Mouse (Mus musculus) CH12.LX (cell line): Measurements from ENCODE around the gene Sema3a. TPM values are rescaled to one million over a fixed set of nuclear protein-coding genes. Genes with fewer than 3 reads are reported as not detected.

Source experiments
- DNase-seq: peaks from one replicate; pipeline ENCODE4 v3.0.0-alpha.2; 2013; ENCODE audit errors: extremely low read depth
- H3K27ac ChIP-seq: 2 replicates; pipeline ENCODE4 v1.5.1; 2012; ENCODE audit warnings: low read depth, mild to moderate bottlenecking, control low read depth, moderate library complexity; ENCODE audit not compliant: insufficient read depth
- H3K27me3 ChIP-seq: replicated peaks from 2 replicates; pipeline ENCODE3; 2012; ENCODE audit warnings: inconsistent platforms
- H3K36me3 ChIP-seq, 2 experiments: replicated peaks in 1 of 2; 2 replicates each; pipeline versions ENCODE3 to v1.6.1; 2012; ENCODE audit warnings: inconsistent platforms in 1 of 2, low read length in 1 of 2, mild to moderate bottlenecking in 1 of 2, mixed read lengths in 1 of 2, moderate library complexity in 1 of 2; ENCODE audit not compliant: control insufficient read depth in 1 of 2, insufficient read depth in 1 of 2
- H3K4me1 ChIP-seq, 2 experiments: 2 replicates each; pipeline ENCODE4 v1.6.1; 2012; ENCODE audit warnings: inconsistent platforms in 1 of 2, moderate library complexity in 1 of 2; ENCODE audit not compliant: insufficient read depth in 2 of 2, control insufficient read depth in 1 of 2
- H3K4me2 ChIP-seq: 2 replicates; pipeline ENCODE4 v1.6.1; 2012; ENCODE audit warnings: low read depth, mild to moderate bottlenecking, control low read depth; ENCODE audit not compliant: poor library complexity, insufficient read depth, severe bottlenecking
- H3K4me3 ChIP-seq, 3 experiments: fragments of 150-350 bp in 1 of 3; sonication (generic) in 1 of 3; replicated peaks in 1 of 3; 2 replicates each; pipeline versions ENCODE3 to v1.5.1; 2011 to 2012; ENCODE audit warnings: low read depth in 2 of 3, low read length in 2 of 3, mild to moderate bottlenecking in 2 of 3, moderate library complexity in 2 of 3, control low read depth in 1 of 3, improper control_type of control experiment in 1 of 3, inconsistent platforms in 1 of 3, mixed read lengths in 1 of 3; ENCODE audit not compliant: poor library complexity in 1 of 3
- H3K79me2 ChIP-seq: replicated peaks from 2 replicates; pipeline ENCODE4 v1.6.1; 2012; ENCODE audit warnings: mild to moderate bottlenecking, moderate library complexity; ENCODE audit not compliant: control insufficient read depth, poor library complexity, insufficient read depth, severe bottlenecking; ENCODE audit errors: extremely low read depth
- H3K9ac ChIP-seq: 2 replicates; pipeline ENCODE4 v1.6.1; 2012; ENCODE audit warnings: low read depth, mild to moderate bottlenecking, control low read depth, moderate library complexity; ENCODE audit not compliant: insufficient read depth
- H3K9me3 ChIP-seq: replicated peaks from 2 replicates; pipeline ENCODE3; 2012; ENCODE audit warnings: low read length, inconsistent platforms, mixed read lengths
- CTCF ChIP-seq, 2 experiments: IDR thresholded peaks in 1 of 2; conservative IDR thresholded peaks in 1 of 2; 2 replicates each; pipeline ENCODE4 v1.5.1; 2011 to 2012; ENCODE audit warnings: low read depth in 2 of 2, low read length in 2 of 2, improper control_type of control experiment in 1 of 2, inconsistent platforms in 1 of 2, mild to moderate bottlenecking in 1 of 2, moderate library complexity in 1 of 2
- ELF1 ChIP-seq: IDR thresholded peaks from 2 replicates; pipeline ENCODE4 v1.6.1; 2014; ENCODE audit warnings: low read depth, mild to moderate bottlenecking, inconsistent platforms, low read length, improper control_type of control experiment
- ETS1 ChIP-seq: conservative IDR thresholded peaks from 2 replicates; pipeline ENCODE4 v1.6.1; 2012; ENCODE audit warnings: low read depth, mild to moderate bottlenecking, inconsistent platforms, low read length, improper control_type of control experiment, moderate library complexity
- HCFC1 ChIP-seq: IDR thresholded peaks from 2 replicates; pipeline ENCODE4 v1.6.1; 2012; ENCODE audit warnings: low read depth, mild to moderate bottlenecking, inconsistent platforms, low read length, improper control_type of control experiment
- IRF4 ChIP-seq: IDR thresholded peaks from 2 replicates; pipeline ENCODE4 v1.6.1; 2014; ENCODE audit warnings: low read depth, mild to moderate bottlenecking, inconsistent platforms, low read length, improper control_type of control experiment
- JUND ChIP-seq: conservative IDR thresholded peaks from 2 replicates; pipeline ENCODE4 v1.6.1; 2011; ENCODE audit warnings: low read depth, low read length, improper control_type of control experiment
- MAX ChIP-seq: IDR thresholded peaks from 2 replicates; pipeline ENCODE4 v1.6.1; 2011; ENCODE audit warnings: low read length, improper control_type of control experiment
- MAZ ChIP-seq: IDR thresholded peaks from 2 replicates; pipeline ENCODE4 v1.6.1; 2012; ENCODE audit warnings: low read depth, mild to moderate bottlenecking, inconsistent platforms, low read length, improper control_type of control experiment, moderate library complexity
- MEF2A ChIP-seq: IDR thresholded peaks from 2 replicates; pipeline ENCODE4 v1.6.1; 2014; ENCODE audit warnings: low read depth, mild to moderate bottlenecking, inconsistent platforms, low read length, improper control_type of control experiment, borderline replicate concordance
- NRF1 ChIP-seq: IDR thresholded peaks from 2 replicates; pipeline ENCODE4 v1.6.1; 2014; ENCODE audit warnings: low read depth, mild to moderate bottlenecking, inconsistent platforms, low read length, improper control_type of control experiment, moderate library complexity
- PAX5 ChIP-seq: IDR thresholded peaks from 2 replicates; pipeline ENCODE4 v1.6.1; 2012; ENCODE audit warnings: low read length, inconsistent platforms, mixed read lengths
- POLR2AphosphoS2 ChIP-seq: IDR thresholded peaks from 2 replicates; pipeline ENCODE4 v1.6.1; 2011; ENCODE audit warnings: low read depth, low read length, improper control_type of control experiment
- RCOR1 ChIP-seq: conservative IDR thresholded peaks from 2 replicates; pipeline ENCODE4 v1.6.1; 2012; ENCODE audit warnings: low read depth, mild to moderate bottlenecking, inconsistent platforms, low read length, improper control_type of control experiment
- SIN3A ChIP-seq: IDR thresholded peaks from 2 replicates; pipeline ENCODE4 v1.6.1; 2012; ENCODE audit warnings: low read length, improper control_type of control experiment, inconsistent platforms
- TBP ChIP-seq: conservative IDR thresholded peaks from 2 replicates; pipeline ENCODE4 v1.6.1; 2011; ENCODE audit warnings: low read depth, low read length, improper control_type of control experiment
- USF1 ChIP-seq: IDR thresholded peaks from 2 replicates; pipeline ENCODE4 v1.6.1; 2014; ENCODE audit warnings: low read depth, mild to moderate bottlenecking, inconsistent platforms, low read length, improper control_type of control experiment
- ZC3H11A ChIP-seq: IDR thresholded peaks from 2 replicates; pipeline ENCODE4 v1.6.1; 2012; ENCODE audit warnings: low read depth, mild to moderate bottlenecking, inconsistent platforms, low read length, improper control_type of control experiment
- ZKSCAN1 ChIP-seq: IDR thresholded peaks from 2 replicates; pipeline ENCODE4 v1.6.1; 2012; ENCODE audit warnings: low read depth, inconsistent platforms, low read length, improper control_type of control experiment, borderline replicate concordance
- ZMIZ1 ChIP-seq: IDR thresholded peaks from 2 replicates; pipeline ENCODE4 v1.6.1; 2012; ENCODE audit warnings: low read depth, mild to moderate bottlenecking, inconsistent platforms, low read length, improper control_type of control experiment
- dilution Hi-C: fragments of 300-500 bp; cut with MboI; formaldehyde crosslinking; loops from 2 replicates; pipeline ENCODE4 v1.14.3; 2020; ENCODE audit warnings: low sequenced_read_pairs; ENCODE audit not compliant: extremely low pct_unique_long_range_greater_than_20kb, extremely low pct_ligation_motif_present
- in situ Hi-C: fragments of 300-500 bp; cut with MboI; formaldehyde crosslinking; loops from 3 replicates; pipeline ENCODE4 v1.14.3; 2019; ENCODE audit warnings: low sequenced_read_pairs, low pct_ligation_motif_present, low pct_unique_long_range_greater_than_20kb, mixed read lengths
- polyA plus RNA-seq: library from polyadenylated mRNA; unstranded; fragments of >175 nt; gene quantifications from 2 replicates; pipeline ENCODE4 v1.2.1, GENCODE M21; 2012; ENCODE audit warnings: low read depth; ENCODE audit not compliant: insufficient read length
- total RNA-seq, 2 experiments: library from RNA; depleted of rRNA; stranded (reverse); fragments of 300-350 nt in 1 of 2; fragments of >200 nt in 1 of 2; gene quantifications; 2 replicates each; pipeline ENCODE4 v1.2.3; 2012 to 2014

The Sema3a gene
- total and polyA plus RNA-seq, 3 experiments, result not detected

- no peak overlapping the region for H3K9ac ChIP-seq
- no peaks in the 10 kb centered on the region for H3K4me1 ChIP-seq
- H3K4me2 ChIP-seq, result peak overlapping the region; percentile 16
- no peak overlapping the region for H3K4me3 ChIP-seq
- H3K27ac ChIP-seq, result no peak overlapping the region
- H3K36me3 ChIP-seq, result no peaks in the 10 kb centered on the region
- dilution Hi-C loops (no loop called here), in situ Hi-C loops (no loop called here)
- peaks cover 15% of the 10 kb centered on the region for H3K9me3 ChIP-seq
- H3K27me3 ChIP-seq, result no peaks in the 10 kb centered on the region
- TF ChIP-seq MEF2A, result no peak
- TF ChIP-seq ELF1, result no peak
- TF ChIP-seq ZMIZ1, result no peak
- no peak for TF ChIP-seq HCFC1
- TF ChIP-seq JUND, result no peak
- no peak for TF ChIP-seq NRF1
- TF ChIP-seq PAX5, result no peak
- TF ChIP-seq CTCF (conservative IDR thresholded peaks at IDR 0.05 in 1 of 2, IDR thresholded peaks at IDR 0.05 in 1 of 2; ENCODE audit: low read depth in 2 of 2, low read length in 2 of 2), result no peak
- no peak for TF ChIP-seq MAX
- no peak for TF ChIP-seq TBP
- no peak for TF ChIP-seq RCOR1
- TF ChIP-seq MAZ, result no peak
- TF ChIP-seq USF1, result no peak
- TF ChIP-seq ZC3H11A, result no peak
- TF ChIP-seq ZKSCAN1, result no peak
- no peak for TF ChIP-seq ETS1
- no peak for TF ChIP-seq IRF4
- TF ChIP-seq SIN3A, result no peak
- DNase-seq, result no peak
- H3K79me2 ChIP-seq, result no peaks in the 10 kb centered on the region
Observed at GRCm38 (mm10) chr5:13527037-13527464, 401.8 kb downstream of the Sema3a start.

DNA sequence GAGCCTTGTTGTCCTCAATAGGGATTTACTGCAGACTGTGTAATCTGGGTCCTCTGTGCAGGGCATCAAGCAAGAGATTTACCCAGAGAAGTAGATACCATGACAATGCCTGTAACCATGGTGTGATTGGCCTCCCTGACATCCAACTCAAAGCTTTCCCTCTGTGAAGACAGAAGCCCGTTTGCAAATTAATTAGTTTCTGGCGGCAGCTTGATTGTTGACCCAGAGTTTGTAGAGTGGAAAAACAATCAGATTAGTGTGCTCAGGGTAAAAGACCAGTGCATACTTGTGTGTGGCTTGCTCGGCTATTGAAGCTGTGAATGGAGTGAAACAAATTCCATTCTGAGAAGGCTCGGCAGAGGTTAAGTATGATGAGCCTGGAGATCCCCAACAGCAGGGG, 404.0 kb downstream of the Sema3a start:
- Histone ChIP-seq H3K4me2 (no peak overlapping the region), H3K27me3 (no peaks in the 10 kb centered on the region), H3K9ac (no peak overlapping the region), H3K9me3 (peaks cover 12% of the 10 kb centered on the region), H3K4me1 (no peaks in the 10 kb centered on the region), H3K27ac (no peak overlapping the region), H3K4me3 (no peak overlapping the region), H3K79me2 (no peaks in the 10 kb centered on the region), H3K36me3 (no peaks in the 10 kb centered on the region)
- no peak for DNase-seq
- no peak for TF ChIP-seq POLR2AphosphoS2
- in situ Hi-C loops, result no loop called here
- dilution Hi-C loops, result no loop called here
